Mouse (Mus musculus) cerebellum, adult 2 months (tissue): ENCODE results near the gene Ric8b.

Source experiments
- CTCF ChIP-seq: fragments of 200-500 bp; IDR thresholded peaks from 2 replicates; pipeline ENCODE4 v1.5.1; 2011; ENCODE audit warnings: low read depth, mild to moderate bottlenecking, control low read depth, low read length, moderate library complexity, borderline replicate concordance; ENCODE audit not compliant: insufficient read depth
- POLR2A ChIP-seq: fragments of 200-500 bp; IDR thresholded peaks from 2 replicates; pipeline ENCODE4 v1.6.1; 2011; ENCODE audit warnings: low read length, control low read depth, borderline replicate concordance; ENCODE audit not compliant: insufficient read depth

GRCm38 (mm10) chr10:84940356-84940755 lies 22.9 kb downstream of the Ric8b start:
- no peak for TF ChIP-seq CTCF
- no peak for TF ChIP-seq POLR2A
